Comparison of ENCODE assay signal across 15 mouse cellular contexts in genomic region chr15:78118275-78118995, GRCm38 (mm10). TPM values are rescaled to one million over a fixed set of nuclear protein-coding genes. Genes with fewer than 3 reads are reported as not detected.
DNase-seq lines count a peak whose midpoint lies in the region; ATAC-seq and TF ChIP-seq lines count a peak whose summit lies in the region.
"Had no signal": no experiment of that assay in that cellular context is flagged by ENCODE, and none has a peak within 500 bp of the region (broad histone marks: within the 10 kb centered on the region; RNA-seq: fewer than 3 reads in every experiment).

No protein-coding gene starts in this region.

- TF ChIP-seq CTCF in cerebellum, adult 2 months (IDR thresholded peaks at IDR 0.05; ENCODE audit: borderline replicate concordance, insufficient read depth, low read depth, low read length): no peak
- TF ChIP-seq CTCF in forebrain, postnatal 0 days (IDR thresholded peaks at IDR 0.05; ENCODE audit: low read depth): no peak

- WGBS in cerebellum, adult 2 months: 11% methylated on average over 18 of the region's 18 CpGs
- WGBS in forebrain, postnatal 0 days: 50% methylated on average over 17 of the region's 18 CpGs
- 52% methylated on average over 18 of the region's 18 CpGs for WGBS in midbrain, embryonic 14.5 days

- H3K4me3 ChIP-seq in cerebellum, adult 2 months (replicated peaks; ENCODE audit: insufficient read depth, low read depth, low read length): peak overlapping the region; percentile 78
- peak overlapping the region; percentile 66 for H3K4me3 ChIP-seq in forebrain, postnatal 0 days (ENCODE audit: low read depth, low read length)
- H3K4me3 ChIP-seq in midbrain, embryonic 14.5 days (replicated peaks; ENCODE audit: low read depth, low read length): peak overlapping the region; percentile 62
- H3K4me3 ChIP-seq: liver, embryonic 12.5 days had no signal

- TF ChIP-seq POLR2A in cerebellum, adult 2 months (IDR thresholded peaks at IDR 0.05; ENCODE audit: borderline replicate concordance, insufficient read depth, low read length): no peak

- no peaks in the 10 kb centered on the region for H3K36me3 ChIP-seq in forebrain, postnatal 0 days (ENCODE audit: insufficient read depth)
- no peaks in the 10 kb centered on the region for H3K36me3 ChIP-seq in midbrain, embryonic 14.5 days (ENCODE audit: control insufficient read depth, insufficient read depth, low read length)
- H3K36me3 ChIP-seq: embryonic facial prominence, embryonic 10.5 days; heart, embryonic 13.5 days; liver, embryonic 12.5 days had no signal

- no peak for ATAC-seq in cerebellum, adult (ENCODE audit: insufficient number of reproducible peaks, low FRiP score, low TSS enrichment)
- ATAC-seq in forebrain, postnatal 0 days: no peak
- ATAC-seq in midbrain, embryonic 14.5 days (ENCODE audit: low FRiP score, low TSS enrichment): no peak
- no peak for ATAC-seq in megakaryocyte, adult 5-6 weeks (ENCODE audit: poor library complexity, severe bottlenecking)
- ATAC-seq: liver, embryonic 12.5 days; Patski had no signal

- H3K4me1 ChIP-seq in cerebellum, adult 2 months (ENCODE audit: control insufficient read depth, insufficient read depth, low read length): peaks cover 15% of the 10 kb centered on the region
- peaks cover 18% of the 10 kb centered on the region for H3K4me1 ChIP-seq in forebrain, postnatal 0 days (ENCODE audit: insufficient read depth)
- H3K4me1 ChIP-seq in midbrain, embryonic 14.5 days (ENCODE audit: control insufficient read depth, insufficient read depth, low read length): peaks cover 29% of the 10 kb centered on the region
- H3K4me1 ChIP-seq: liver, embryonic 12.5 days had no signal

- no peaks in the 10 kb centered on the region for H3K9me3 ChIP-seq in forebrain, postnatal 0 days (ENCODE audit: low read length)
- no peaks in the 10 kb centered on the region for H3K9me3 ChIP-seq in midbrain, embryonic 14.5 days (ENCODE audit: control insufficient read depth, low read length)
- H3K9me3 ChIP-seq: embryonic facial prominence, embryonic 10.5 days; heart, embryonic 13.5 days; liver, embryonic 12.5 days had no signal

- H3K27me3 ChIP-seq in cerebellum, adult 2 months (ENCODE audit: control insufficient read depth, insufficient read depth, low read length): no peaks in the 10 kb centered on the region
- H3K27me3 ChIP-seq in forebrain, postnatal 0 days (ENCODE audit: insufficient read depth, low read length): no peaks in the 10 kb centered on the region
- no peaks in the 10 kb centered on the region; the same call in 1 of the 2 replicates for H3K27me3 ChIP-seq in midbrain, embryonic 14.5 days (ENCODE audit: control insufficient read depth, insufficient read depth, low read length)

- peak; percentile 35 for DNase-seq in cerebellum, adult 11 months
- peak; percentile 64 to 66 for DNase-seq in cerebellum, adult 2 months
- peak; percentile 43 for DNase-seq in forebrain, postnatal 0 days
- peak; percentile 59 for DNase-seq in midbrain, embryonic 14.5 days
- DNase-seq in kidney, adult 9 months: no peak
- no peak for DNase-seq in kidney, postnatal 36 days
- DNase-seq: gastrocnemius, postnatal 14 days; kidney, postnatal 14 days; thymus, adult 2 months had no signal

- peak overlapping the region; percentile 78 for H3K9ac ChIP-seq in forebrain, postnatal 0 days
- peak overlapping the region; percentile 91; the same call in 1 of the 2 replicates for H3K9ac ChIP-seq in midbrain, embryonic 14.5 days (replicated peaks; ENCODE audit: low read length)
- H3K9ac ChIP-seq: heart, embryonic 13.5 days; liver, embryonic 12.5 days had no signal

- peak overlapping the region; percentile 89 for H3K27ac ChIP-seq in cerebellum, adult 2 months (ENCODE audit: insufficient read depth, low read length)
- H3K27ac ChIP-seq in forebrain, postnatal 0 days (ENCODE audit: low read depth, low read length): peak overlapping the region; percentile 1; the same call in 1 of the 2 replicates
- peak overlapping the region; percentile 86 for H3K27ac ChIP-seq in midbrain, embryonic 14.5 days (replicated peaks; ENCODE audit: low read depth, low read length)
- H3K27ac ChIP-seq: embryonic facial prominence, embryonic 10.5 days; heart, embryonic 13.5 days; liver, embryonic 12.5 days had no signal

- peak overlapping the region; percentile 79 for H3K4me2 ChIP-seq in forebrain, postnatal 0 days (ENCODE audit: low read depth)
- peak overlapping the region; percentile 65 for H3K4me2 ChIP-seq in midbrain, embryonic 14.5 days (ENCODE audit: low read length)

RNA-seq across cellular contexts. Expression of gene Cacng2, which starts 1.4 kb away (rescaled TPM):
- 45.8 and 48.5 TPM in 2 replicates for polyA plus RNA-seq in cerebellum, adult 2 months (2012; rRNA removed)
- total RNA-seq in forebrain, postnatal 0 days (2014; rRNA removed): 9.8 and 13.6 TPM in 2 replicates
- polyA plus RNA-seq in forebrain, postnatal 0 days (2015; fragmentation: Nextera tagmentation; extraction: Ambion mirVana): 6.8 and 10.1 TPM in 2 replicates
- 12.7 and 19.7 TPM in 2 replicates for polyA plus RNA-seq in midbrain, embryonic 14.5 days (2014; fragmentation: Nextera tagmentation; extraction: Ambion mirVana)
- total RNA-seq in megakaryocyte, adult 5-6 weeks (2015): not detected in 2 replicates
- total RNA-seq in megakaryocyte, adult 5-6 weeks (2017): not detected in 2 replicates
- total RNA-seq: gastrocnemius, postnatal 14 days had no signal
- polyA plus RNA-seq: heart, embryonic 13.5 days; liver, embryonic 12.5 days; Patski; thymus, adult 2 months had no signal

RNA-seq across cellular contexts. Expression of gene Ift27, which starts 55.5 kb away (rescaled TPM):
- 52.0 and 56.5 TPM in 2 replicates for polyA plus RNA-seq in cerebellum, adult 2 months (2012; rRNA removed)
- total RNA-seq in forebrain, postnatal 0 days (2014; rRNA removed): 41.2 and 43.1 TPM in 2 replicates
- 134 and 145 TPM in 2 replicates for polyA plus RNA-seq in forebrain, postnatal 0 days (2015; fragmentation: Nextera tagmentation; extraction: Ambion mirVana)
- 102 and 110 TPM in 2 replicates for polyA plus RNA-seq in midbrain, embryonic 14.5 days (2014; fragmentation: Nextera tagmentation; extraction: Ambion mirVana)
- 24.1 and 24.9 TPM in 2 replicates for total RNA-seq in megakaryocyte, adult 5-6 weeks (2015)
- total RNA-seq in megakaryocyte, adult 5-6 weeks (2017): 6.5 and 10.8 TPM in 2 replicates

Comparison
In these comparisons a context has a peak if more than half of its experiments do, and no peak if none do; other contexts are left out.
1. DNase-seq: peak in cerebellum, adult 11 months (single experiment), cerebellum, adult 2 months (2 of 2), forebrain, postnatal 0 days (single experiment) and midbrain, embryonic 14.5 days (single experiment); none in kidney, adult 9 months (single experiment) and kidney, postnatal 36 days (0 of 2).
2. H3K27ac ChIP-seq: peak in every context shown above with its lines; median percentile 89 in cerebellum, adult 2 months; 86 in midbrain, embryonic 14.5 days; 1 in forebrain, postnatal 0 days.
3. Peak in every context shown above with its lines, with median percentiles within 50 percentile points of each other: H3K4me3 ChIP-seq.